Mouse (Mus musculus) C2C12 (cell line): ENCODE measurements around the gene Spint2.

Experiments used
- CEBPB ChIP-seq: IDR thresholded peaks from one replicate; pipeline ENCODE4 v1.6.1; 2011; ENCODE audit warnings: low read depth, mild to moderate bottlenecking, control low read depth, moderate library complexity
- CTCF ChIP-seq: IDR thresholded peaks from one replicate; pipeline ENCODE4 v1.5.1; 2011; ENCODE audit not compliant: control insufficient read depth, insufficient read depth, insufficient read length
- USF1 ChIP-seq: IDR thresholded peaks from one replicate; pipeline ENCODE4 v1.6.1; 2011; ENCODE audit warnings: low read depth, mild to moderate bottlenecking, control low read depth, moderate library complexity

- TF ChIP-seq CTCF (no peak), CEBPB (no peak), USF1 (no peak)
Observed at GRCm38 (mm10) chr7:29281201-29282073, at the start of gene Spint2.
